Mouse (Mus musculus) retina, adult 2 months (tissue): Measurements from ENCODE around the gene Gm3045.

Experiments
- DNase-seq: peaks from one replicate; pipeline ENCODE4 v3.0.0-alpha.2; 2012; ENCODE audit warnings: low read depth, low spot score

The Gm3045 gene

GRCm38 (mm10) chr13:56438211-56439075 lies 12.0 kb downstream of the Gm3045 start, which contains the start of gene Slc25a48:
Gene Slc25a48, plus strand, starts transcription at chr13:56438355.
- DNase-seq: no peak

GRCm38 (mm10) chr13:56443411-56443810 lies 17.0 kb downstream of the Gm3045 start:
- no peak for DNase-seq

GRCm38 (mm10) chr13:56444112-56444511 lies 17.7 kb downstream of the Gm3045 start:
- DNase-seq: no peak

- DNase-seq: no peak
Observed at GRCm38 (mm10) chr13:56444996-56445395, 18.6 kb downstream of the Gm3045 start.

GRCm38 (mm10) chr13:56449239-56450030 lies 23.0 kb downstream of the Gm3045 start:
- no peak for DNase-seq

- no peak for DNase-seq
Observed at GRCm38 (mm10) chr13:56450035-56450434, 23.6 kb downstream of the Gm3045 start.

- no peak for DNase-seq
Observed at GRCm38 (mm10) chr13:56458001-56458400, 31.6 kb downstream of the Gm3045 start.

GRCm38 (mm10) chr13:56461460-56461859 lies 35.1 kb downstream of the Gm3045 start:
- DNase-seq: no peak

GRCm38 (mm10) chr13:56462791-56463190 lies 36.4 kb downstream of the Gm3045 start:
- no peak for DNase-seq

GRCm38 (mm10) chr13:56463261-56463660 lies 36.9 kb downstream of the Gm3045 start:
- no peak for DNase-seq

GRCm38 (mm10) chr13:56463750-56464149 lies 37.4 kb downstream of the Gm3045 start:
- no peak for DNase-seq

- no peak for DNase-seq
Observed at GRCm38 (mm10) chr13:56467786-56468185, 41.4 kb downstream of the Gm3045 start.

GRCm38 (mm10) chr13:56468536-56468935 lies 42.1 kb downstream of the Gm3045 start:
- no peak for DNase-seq

- no peak for DNase-seq
Observed at GRCm38 (mm10) chr13:56471211-56471610, 44.8 kb downstream of the Gm3045 start.

- no peak for DNase-seq
Observed at GRCm38 (mm10) chr13:56471951-56472350, 45.6 kb downstream of the Gm3045 start.

GRCm38 (mm10) chr13:56472661-56473060 lies 46.3 kb downstream of the Gm3045 start:
- DNase-seq: no peak

- DNase-seq: peak; percentile 18
Observed at GRCm38 (mm10) chr13:56475363-56475762, 49.0 kb downstream of the Gm3045 start.

- DNase-seq: no peak
Observed at GRCm38 (mm10) chr13:56476790-56477189, 50.4 kb downstream of the Gm3045 start.

GRCm38 (mm10) chr13:56477271-56477670 lies 50.9 kb downstream of the Gm3045 start:
- no peak for DNase-seq

GRCm38 (mm10) chr13:56478027-56478426 lies 51.6 kb downstream of the Gm3045 start:
- DNase-seq: no peak

- no peak for DNase-seq
Observed at GRCm38 (mm10) chr13:56482146-56482545, 55.8 kb downstream of the Gm3045 start, which contains the start of gene Il9. Gene Il9, minus strand, starts transcription at chr13:56482246.
